Mouse (Mus musculus): ENCODE measurements around the gene Ip6k3. TPM values are rescaled to one million over a fixed set of nuclear protein-coding genes. Genes with fewer than 3 reads are reported as not detected.

Gene Ip6k3
- polyA plus RNA-seq, 1 experiment from 2014 or later = 0.18 TPM

GRCm38 (mm10) chr17:27128189-27128588, 39.4 kb downstream of the Ip6k3 start:
- Histone ChIP-seq H3K36me3 (peaks cover 10% of the 10 kb centered on the region), H3K4me1 (replicated peaks) (peaks cover 92% of the 10 kb centered on the region), H3K4me3 (no peak overlapping the region), H3K27ac (replicated peaks) (no peak overlapping the region), H3K27me3 (no peaks in the 10 kb centered on the region), H3K9me3 (no peaks in the 10 kb centered on the region), H3K9ac (peak overlapping the region; percentile 17; the same call in 1 of the 2 replicates), H3K4me2 (no peak overlapping the region)
- no peak for ATAC-seq (ENCODE audit: low read depth)
- WGBS = 93% methylated on average over 5 of the region's 5 CpGs

GRCm38 (mm10) chr17:27126974-27127373, 40.6 kb downstream of the Ip6k3 start:
- peaks cover 22% of the 10 kb centered on the region for H3K36me3 ChIP-seq
- H3K4me3 ChIP-seq = no peak overlapping the region
- 0 out of 2 replicates have a peak overlapping the region, but pooled peaks have one; percentile 29 for H3K27ac ChIP-seq (replicated peaks)
- 77% methylated on average over 10 of the region's 10 CpGs for WGBS
- H3K4me2 ChIP-seq = no peak overlapping the region
- no peaks in the 10 kb centered on the region for H3K9me3 ChIP-seq
- H3K9ac ChIP-seq = peak overlapping the region; percentile 18; the same call in 1 of the 2 replicates
- peaks cover 79% of the 10 kb centered on the region for H3K4me1 ChIP-seq (replicated peaks)
- ATAC-seq (ENCODE audit: low read depth) = no peak
- 0 out of 2 replicates have a peak, but pooled peaks cover 7% of the 10 kb centered on the region for H3K27me3 ChIP-seq

GRCm38 (mm10) chr17:27125669-27126202, 41.9 kb downstream of the Ip6k3 start:
- Histone ChIP-seq H3K27me3 (0 out of 2 replicates have a peak, but pooled peaks cover 7% of the 10 kb centered on the region), H3K4me3 (no peak overlapping the region), H3K27ac (replicated peaks) (no peak overlapping the region), H3K9ac (0 out of 2 replicates have a peak overlapping the region, but pooled peaks have one; percentile 43), H3K9me3 (no peaks in the 10 kb centered on the region), H3K4me2 (no peak overlapping the region), H3K36me3 (peaks cover 28% of the 10 kb centered on the region), H3K4me1 (replicated peaks) (peaks cover 77% of the 10 kb centered on the region)
- 86% methylated on average over 11 of the region's 11 CpGs for WGBS
- ATAC-seq (ENCODE audit: low read depth) = no peak

GRCm38 (mm10) chr17:27125185-27125584, 42.4 kb downstream of the Ip6k3 start:
- WGBS = 35% methylated on average over 12 of the region's 12 CpGs
- H3K4me3 ChIP-seq = no peak overlapping the region
- H3K27me3 ChIP-seq = 0 out of 2 replicates have a peak, but pooled peaks cover 7% of the 10 kb centered on the region
- H3K4me1 ChIP-seq (replicated peaks) = peaks cover 77% of the 10 kb centered on the region
- H3K36me3 ChIP-seq = peaks cover 28% of the 10 kb centered on the region
- peak overlapping the region; percentile 43; the same call in 1 of the 2 replicates for H3K9ac ChIP-seq
- H3K27ac ChIP-seq (replicated peaks) = 0 out of 2 replicates have a peak overlapping the region, but pooled peaks have one; percentile 7
- no peaks in the 10 kb centered on the region for H3K9me3 ChIP-seq
- no peak overlapping the region for H3K4me2 ChIP-seq
- ATAC-seq (ENCODE audit: low read depth) = no peak

- ATAC-seq (ENCODE audit: low read depth) = no peak
- no peak overlapping the region for H3K4me3 ChIP-seq
- H3K9me3 ChIP-seq = no peaks in the 10 kb centered on the region
- H3K27me3 ChIP-seq = 0 out of 2 replicates have a peak, but pooled peaks cover 7% of the 10 kb centered on the region
- peaks cover 28% of the 10 kb centered on the region for H3K36me3 ChIP-seq
- peaks cover 70% of the 10 kb centered on the region for H3K4me1 ChIP-seq (replicated peaks)
- no peak overlapping the region for H3K9ac ChIP-seq
- H3K27ac ChIP-seq (replicated peaks) = no peak overlapping the region
- H3K4me2 ChIP-seq = no peak overlapping the region
- 78% methylated on average over 7 of the region's 7 CpGs for WGBS
Observed at GRCm38 (mm10) chr17:27123813-27124375, 43.7 kb downstream of the Ip6k3 start.

- 0 out of 2 replicates have a peak, but pooled peaks cover 7% of the 10 kb centered on the region for H3K27me3 ChIP-seq
- ATAC-seq (ENCODE audit: low read depth) = no peak
- no peak overlapping the region for H3K27ac ChIP-seq (replicated peaks)
- H3K4me3 ChIP-seq = no peak overlapping the region
- 95% methylated on average over 2 of the region's 2 CpGs for WGBS
- no peak overlapping the region for H3K9ac ChIP-seq
- peaks cover 28% of the 10 kb centered on the region for H3K36me3 ChIP-seq
- no peaks in the 10 kb centered on the region for H3K9me3 ChIP-seq
- H3K4me1 ChIP-seq (replicated peaks) = peaks cover 62% of the 10 kb centered on the region
- H3K4me2 ChIP-seq = no peak overlapping the region
Observed at GRCm38 (mm10) chr17:27123103-27123502, 44.5 kb downstream of the Ip6k3 start.

- Histone ChIP-seq H3K4me1 (replicated peaks) (peaks cover 58% of the 10 kb centered on the region), H3K27ac (replicated peaks) (no peak overlapping the region), H3K36me3 (peaks cover 28% of the 10 kb centered on the region), H3K4me3 (no peak overlapping the region), H3K4me2 (no peak overlapping the region), H3K9me3 (no peaks in the 10 kb centered on the region), H3K9ac (no peak overlapping the region), H3K27me3 (0 out of 2 replicates have a peak, but pooled peaks cover 7% of the 10 kb centered on the region)
- ATAC-seq (ENCODE audit: low read depth) = no peak
- WGBS = 85% methylated on average over 11 of the region's 11 CpGs
Observed at GRCm38 (mm10) chr17:27122701-27123100, 44.9 kb downstream of the Ip6k3 start.

GRCm38 (mm10) chr17:27121781-27122180, 45.8 kb downstream of the Ip6k3 start:
- Histone ChIP-seq H3K9ac (0 out of 2 replicates have a peak overlapping the region, but pooled peaks have one; percentile 34), H3K27me3 (0 out of 2 replicates have a peak, but pooled peaks cover 7% of the 10 kb centered on the region), H3K36me3 (peaks cover 33% of the 10 kb centered on the region), H3K4me3 (no peak overlapping the region), H3K4me2 (no peak overlapping the region), H3K9me3 (no peaks in the 10 kb centered on the region), H3K4me1 (replicated peaks) (peaks cover 49% of the 10 kb centered on the region), H3K27ac (replicated peaks) (no peak overlapping the region)
- WGBS = 78% methylated on average over 7 of the region's 7 CpGs
- ATAC-seq (ENCODE audit: low read depth) = no peak

GRCm38 (mm10) chr17:27121266-27121665, 46.3 kb downstream of the Ip6k3 start:
- no peaks in the 10 kb centered on the region for H3K9me3 ChIP-seq
- no peak overlapping the region for H3K4me2 ChIP-seq
- H3K9ac ChIP-seq = 0 out of 2 replicates have a peak overlapping the region, but pooled peaks have one; percentile 34

GRCm38 (mm10) chr17:27120561-27121024, 47.0 kb downstream of the Ip6k3 start:
- Histone ChIP-seq H3K4me3 (no peak overlapping the region), H3K4me1 (replicated peaks) (peaks cover 41% of the 10 kb centered on the region), H3K27me3 (0 out of 2 replicates have a peak, but pooled peaks cover 7% of the 10 kb centered on the region), H3K4me2 (peak overlapping the region; percentile 24), H3K27ac (replicated peaks) (no peak overlapping the region), H3K9me3 (no peaks in the 10 kb centered on the region), H3K36me3 (peaks cover 33% of the 10 kb centered on the region), H3K9ac (0 out of 2 replicates have a peak overlapping the region, but pooled peaks have one; percentile 34)
- 6% methylated on average over 18 of the region's 18 CpGs for WGBS
- ATAC-seq (ENCODE audit: low read depth) = 0 out of 2 replicates have a peak, but pooled peaks have one; percentile 37

More at GRCm38 (mm10) chr17:27121266-27121665, 46.3 kb downstream of the Ip6k3 start:
- Histone ChIP-seq H3K36me3 (peaks cover 33% of the 10 kb centered on the region), H3K4me1 (replicated peaks) (peaks cover 47% of the 10 kb centered on the region), H3K27me3 (0 out of 2 replicates have a peak, but pooled peaks cover 7% of the 10 kb centered on the region), H3K4me3 (no peak overlapping the region), H3K27ac (replicated peaks) (no peak overlapping the region)
- WGBS = 42% methylated on average over 14 of the region's 14 CpGs
- ATAC-seq (ENCODE audit: low read depth) = no peak

GRCm38 (mm10) chr17:27119954-27120353, 47.6 kb downstream of the Ip6k3 start:
- WGBS = 65% methylated on average over 8 of the region's 8 CpGs
- Histone ChIP-seq H3K36me3 (peaks cover 33% of the 10 kb centered on the region), H3K4me3 (no peak overlapping the region), H3K9ac (0 out of 2 replicates have a peak overlapping the region, but pooled peaks have one; percentile 34), H3K27ac (replicated peaks) (no peak overlapping the region), H3K4me1 (replicated peaks) (peaks cover 35% of the 10 kb centered on the region), H3K9me3 (no peaks in the 10 kb centered on the region), H3K27me3 (0 out of 2 replicates have a peak, but pooled peaks cover 7% of the 10 kb centered on the region), H3K4me2 (no peak overlapping the region)
- no peak for ATAC-seq (ENCODE audit: low read depth)

GRCm38 (mm10) chr17:27119540-27119895, 48.1 kb downstream of the Ip6k3 start:
- Histone ChIP-seq H3K4me1 (replicated peaks) (peaks cover 31% of the 10 kb centered on the region), H3K4me2 (no peak overlapping the region), H3K27ac (replicated peaks) (no peak overlapping the region), H3K9ac (no peak overlapping the region), H3K36me3 (peaks cover 33% of the 10 kb centered on the region), H3K9me3 (no peaks in the 10 kb centered on the region), H3K4me3 (no peak overlapping the region), H3K27me3 (0 out of 2 replicates have a peak, but pooled peaks cover 7% of the 10 kb centered on the region)
- 81% methylated on average over 4 of the region's 4 CpGs for WGBS
- no peak for ATAC-seq (ENCODE audit: low read depth)
